Mouse (Mus musculus): ENCODE measurements at regions not wholly inside any gene's neighbourhood (a gene's known extent, or its start where the extent isn't known, plus 50 kb on each side); places are given as distances from the start of the nearest gene placed in this dataset.

DNA sequence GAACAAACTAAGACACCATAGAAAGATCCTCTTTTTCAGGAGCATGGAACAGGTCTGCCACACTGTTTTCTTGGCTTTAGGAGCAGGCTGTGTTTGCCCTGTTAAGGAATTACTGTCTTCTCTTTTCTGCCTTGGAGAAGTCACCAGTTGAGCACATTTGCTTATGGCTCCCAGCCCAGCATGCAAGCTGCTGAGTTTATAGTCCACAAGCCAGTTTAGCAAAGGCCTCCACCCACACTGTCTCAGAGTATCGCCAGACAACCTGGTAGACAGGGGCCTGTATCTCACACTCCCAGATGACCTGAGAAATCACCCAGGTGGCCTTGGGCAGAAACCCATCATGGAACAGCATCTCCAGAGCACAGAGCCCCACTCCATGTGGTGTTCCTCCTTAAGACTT, 322.1 kb downstream of the Prdm2 start:
- TF ChIP-seq POLR2A (IDR thresholded peaks at IDR 0.05; ENCODE audit: low read depth, low read length) (no peak), CTCF (conservative IDR thresholded peaks at IDR 0.05; ENCODE audit: insufficient read depth, insufficient read length, low read depth, low read length) (no peak)
